Mouse (Mus musculus) ES-E14 (cell line): ENCODE results near the gene Ankrd35.

Source experiments
- CHD2 ChIP-seq: IDR thresholded peaks from 2 replicates; pipeline ENCODE4 v1.6.1; 2014; ENCODE audit warnings: mild to moderate bottlenecking, low read depth, low read length, inconsistent platforms
- MAFK ChIP-seq: IDR thresholded peaks from 2 replicates; pipeline ENCODE4 v1.6.1; 2014; ENCODE audit warnings: mild to moderate bottlenecking, low read depth, low read length, inconsistent platforms; ENCODE audit not compliant: insufficient read depth

DNA sequence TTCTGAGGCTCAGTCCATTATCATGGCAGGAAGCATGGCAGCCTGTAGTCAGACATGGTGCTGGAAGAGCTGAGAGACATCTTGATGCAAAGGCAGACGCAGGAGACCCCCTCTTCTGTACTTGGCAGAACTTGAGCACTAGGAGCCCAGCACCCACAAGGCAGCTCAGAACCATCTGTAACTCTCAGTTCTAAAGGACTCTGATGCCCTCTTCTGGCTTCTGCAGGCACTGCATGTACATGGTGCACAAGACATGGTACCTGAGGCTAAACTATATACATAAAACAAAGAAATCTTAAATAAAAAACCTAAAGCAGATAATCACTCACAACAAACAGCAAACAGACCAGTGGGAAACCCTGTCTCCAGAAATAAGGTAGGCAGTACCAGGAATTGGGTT is 30.7 kb upstream of the Ankrd35 start:
- TF ChIP-seq CHD2 (no peak), MAFK (no peak)
